Mouse (Mus musculus) heart, adult 2 months (tissue): ENCODE data around the gene Phc1.

Source experiments
- CTCF ChIP-seq: fragments of 200-600 bp; IDR thresholded peaks from 2 replicates; pipeline ENCODE4 v1.8.1; 2022; ENCODE audit warnings: antibody characterized with exemption, mild to moderate bottlenecking, moderate library complexity
- EP300 ChIP-seq: fragments of 200-500 bp; IDR thresholded peaks from 2 replicates; pipeline ENCODE4 v1.6.1; 2011; ENCODE audit warnings: low read depth, low read length, control low read depth; ENCODE audit not compliant: insufficient read depth
- POLR2A ChIP-seq: fragments of 200-500 bp; IDR thresholded peaks from 2 replicates; pipeline ENCODE4 v1.6.1; 2011; ENCODE audit warnings: mild to moderate bottlenecking, low read depth, low read length, control low read depth; ENCODE audit not compliant: insufficient read depth

DNA sequence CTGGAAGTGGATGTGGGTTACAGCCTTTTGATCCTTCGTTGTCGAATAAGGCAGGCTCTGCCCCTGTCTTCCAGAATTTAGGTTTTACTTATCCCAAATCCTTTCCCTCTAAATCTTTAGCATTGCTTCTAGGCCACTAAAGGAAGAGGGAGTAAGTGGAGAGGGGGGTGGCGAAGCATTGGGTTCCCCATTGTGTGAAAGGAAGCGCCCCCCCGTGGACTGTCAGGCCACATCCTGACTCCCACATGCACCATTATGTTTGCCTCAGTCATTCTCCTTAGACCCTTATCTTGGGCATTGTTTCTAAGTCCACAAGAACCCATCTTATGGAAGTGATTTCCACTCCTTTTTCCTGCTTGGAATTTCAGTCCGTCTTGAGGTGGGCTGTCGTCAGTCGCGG, 45.1 kb downstream of the Phc1 start:
- TF ChIP-seq CTCF: no peak
- TF ChIP-seq POLR2A: no peak
- TF ChIP-seq EP300: no peak
